Mouse (Mus musculus) liver, adult 2 months (tissue): ENCODE measurements around the gene Rap2a. TPM values are rescaled to one million over a fixed set of nuclear protein-coding genes. Genes with fewer than 3 reads are reported as not detected.

ENCODE experiments used
- DNase-seq: peaks from one replicate; pipeline ENCODE4 v3.0.0-alpha.2; 2011; ENCODE audit warnings: low read depth, low spot score; ENCODE audit errors: extremely low read depth
- H3K27ac ChIP-seq: fragments of 200-500 bp; replicated peaks from 2 replicates; pipeline ENCODE4 v1.5.1; 2012; ENCODE audit warnings: low read depth, mild to moderate bottlenecking, control low read depth, inconsistent platforms, low read length; ENCODE audit not compliant: insufficient read depth
- H3K27me3 ChIP-seq: fragments of 200-500 bp; 2 replicates; pipeline ENCODE4 v1.6.1; 2012; ENCODE audit warnings: mild to moderate bottlenecking, moderate library complexity, low read length, inconsistent platforms; ENCODE audit not compliant: control insufficient read depth, insufficient read depth
- H3K36me3 ChIP-seq: fragments of 200-500 bp; 2 replicates; pipeline ENCODE4 v1.6.1; 2012; ENCODE audit warnings: low read length, inconsistent platforms; ENCODE audit not compliant: control insufficient read depth, insufficient read depth
- H3K4me1 ChIP-seq: fragments of 200-500 bp; 2 replicates; pipeline ENCODE4 v1.6.1; 2011; ENCODE audit warnings: low read length; ENCODE audit not compliant: control insufficient read depth, insufficient read depth
- H3K4me3 ChIP-seq: fragments of 200-500 bp; 2 replicates; pipeline ENCODE4 v1.5.1; 2011; ENCODE audit warnings: low read depth, mild to moderate bottlenecking, control low read depth, low read length, moderate library complexity; ENCODE audit not compliant: insufficient read depth
- H3K79me2 ChIP-seq: fragments of 200-500 bp; 2 replicates; pipeline ENCODE4 v1.6.1; 2012; ENCODE audit warnings: inconsistent platforms, mild to moderate bottlenecking, low read length, moderate library complexity; ENCODE audit not compliant: control insufficient read depth, insufficient read depth
- H3K9ac ChIP-seq: fragments of 200-500 bp; 2 replicates; pipeline ENCODE4 v1.6.1; 2012; ENCODE audit warnings: low read depth, mild to moderate bottlenecking, control low read depth, inconsistent platforms, low read length
- CTCF ChIP-seq: fragments of 200-500 bp; IDR thresholded peaks from 2 replicates; pipeline ENCODE4 v1.5.1; 2011; ENCODE audit warnings: low read depth, low read length, control low read depth
- POLR2A ChIP-seq: fragments of 200-500 bp; IDR thresholded peaks from 2 replicates; pipeline ENCODE4 v1.6.1; 2011; ENCODE audit warnings: low read length, control low read depth; ENCODE audit not compliant: insufficient read depth; ENCODE audit errors: extremely low read depth
- WGBS: fragments of 180-500 bp; shearing (Covaris S2); methylation state at CpG from one replicate; pipeline ENCODE4 v1.1.7; 2018; 5-methylcytosine and 5-hydroxymethylcytosine counted together
- polyA plus RNA-seq: library from polyadenylated mRNA; depleted of rRNA; stranded (reverse); fragments of >200 nt; gene quantifications from 2 replicates; pipeline ENCODE4 v1.2.3, GENCODE M21; 2012
- total RNA-seq: library from RNA; depleted of rRNA; stranded (reverse); fragments of >200 nt; gene quantifications from 2 replicates; pipeline ENCODE4 v1.2.3, GENCODE M21; 2014

Rap2a gene
- total and polyA plus RNA-seq, 2 experiments, result 7.4 to 10.7 TPM

- H3K4me1 ChIP-seq, result no peaks in the 10 kb centered on the region; the same call in 1 of the 2 replicates
- H3K79me2 ChIP-seq, result peaks cover 7% of the 10 kb centered on the region; the same call in 1 of the 2 replicates
- 76% methylated on average over 7 of the region's 7 CpGs for WGBS
- no peaks in the 10 kb centered on the region for H3K27me3 ChIP-seq
- no peak overlapping the region for H3K9ac ChIP-seq
- no peak overlapping the region for H3K27ac ChIP-seq
- no peak overlapping the region for H3K4me3 ChIP-seq
- no peaks in the 10 kb centered on the region for H3K36me3 ChIP-seq
- DNase-seq, result no peak
- no peak for TF ChIP-seq POLR2A
- no peak for TF ChIP-seq CTCF
These were observed 2.0 kb upstream of the Rap2a start for GRCm38 (mm10) chr14:120476186-120476697.

- H3K27me3 ChIP-seq, result no peaks in the 10 kb centered on the region
- peak overlapping the region; percentile 85 for H3K9ac ChIP-seq
- DNase-seq, result peak; percentile 99
- peak overlapping the region; percentile 68 for H3K4me3 ChIP-seq
- H3K27ac ChIP-seq, result peak overlapping the region; percentile 93
- H3K36me3 ChIP-seq, result no peaks in the 10 kb centered on the region
- no peaks in the 10 kb centered on the region; the same call in 1 of the 2 replicates for H3K4me1 ChIP-seq
- TF ChIP-seq CTCF (no peak), POLR2A (peak; percentile 83; the same call in 1 of the 2 replicates)
- H3K79me2 ChIP-seq, result peaks cover 11% of the 10 kb centered on the region; the same call in 1 of the 2 replicates
- WGBS, result under 1% methylated on average over 46 of the region's 46 CpGs
These were observed 809 bp upstream of the Rap2a start for GRCm38 (mm10) chr14:120477288-120477981.

- Histone ChIP-seq H3K36me3 (no peaks in the 10 kb centered on the region), H3K9ac (peak overlapping the region; percentile 78), H3K4me1 (no peaks in the 10 kb centered on the region; the same call in 1 of the 2 replicates), H3K27ac (peak overlapping the region; percentile 1), H3K79me2 (peaks cover 11% of the 10 kb centered on the region; the same call in 1 of the 2 replicates), H3K4me3 (peak overlapping the region; percentile 72), H3K27me3 (no peaks in the 10 kb centered on the region)
- peak; percentile 22 for DNase-seq
- TF ChIP-seq CTCF, result no peak
- no peak for TF ChIP-seq POLR2A
- WGBS, result 1% methylated on average over 62 of the region's 62 CpGs
These were observed 547 bp downstream of the Rap2a start for GRCm38 (mm10) chr14:120478641-120479341.

GRCm38 (mm10) chr14:120480341-120480900 is 2.2 kb downstream of the Rap2a start:
- TF ChIP-seq POLR2A, result no peak
- no peak for TF ChIP-seq CTCF
- H3K27me3 ChIP-seq, result no peaks in the 10 kb centered on the region
- no peak overlapping the region for H3K27ac ChIP-seq
- 68% methylated on average over 8 of the region's 8 CpGs for WGBS
- H3K79me2 ChIP-seq, result peaks cover 17% of the 10 kb centered on the region; the same call in 1 of the 2 replicates
- H3K4me3 ChIP-seq, result no peak overlapping the region
- H3K4me1 ChIP-seq, result no peaks in the 10 kb centered on the region; the same call in 1 of the 2 replicates
- no peaks in the 10 kb centered on the region for H3K36me3 ChIP-seq
- peak; percentile 36 for DNase-seq
- H3K9ac ChIP-seq, result no peak overlapping the region

- no peak for DNase-seq
- TF ChIP-seq CTCF (no peak), POLR2A (no peak)
- Histone ChIP-seq H3K9ac (no peak overlapping the region), H3K27me3 (no peaks in the 10 kb centered on the region), H3K79me2 (peaks cover 17% of the 10 kb centered on the region; the same call in 1 of the 2 replicates), H3K27ac (no peak overlapping the region), H3K4me3 (no peak overlapping the region), H3K36me3 (no peaks in the 10 kb centered on the region), H3K4me1 (no peaks in the 10 kb centered on the region; the same call in 1 of the 2 replicates)
- WGBS, result 95% methylated on average over 4 of the region's 4 CpGs
These were observed 2.7 kb downstream of the Rap2a start for GRCm38 (mm10) chr14:120480927-120481326.
